Mouse (Mus musculus) liver, embryonic 14.5 days (tissue): ENCODE data around the gene Bola2. TPM values are rescaled to one million over a fixed set of nuclear protein-coding genes. Genes with fewer than 3 reads are reported as not detected.
"Not testable (repeated sequence)": the region's sequence is repeated elsewhere in the genome, so short reads cannot be mapped to it uniquely, and the experiment has no call there.

ENCODE experiments used
- ATAC-seq: fragments of 200-750 bp; cut with Nextera tagmentation; 2 replicates; pipeline ENCODE4 v1.8.0; 2017; ENCODE audit warnings: moderate number of reproducible peaks, mild to moderate bottlenecking, moderate library complexity; ENCODE audit not compliant: insufficient read depth
- DNase-seq, 3 experiments: peaks; one replicate each; pipeline ENCODE4 v3.0.0-alpha.2; 2012 to 2013; ENCODE audit warnings: low read depth in 3 of 3, low spot score in 3 of 3
- H3K27ac ChIP-seq: fragments of 300-500 bp; sonication (generic); 2 replicates; pipeline ENCODE4 v1.5.1; 2014; ENCODE audit warnings: moderate library complexity, mild to moderate bottlenecking, control low read depth, inconsistent platforms
- H3K27me3 ChIP-seq: fragments of 300-500 bp; sonication (generic); 2 replicates; pipeline ENCODE4 v1.6.1; 2014; ENCODE audit warnings: mild to moderate bottlenecking, low read length, moderate library complexity; ENCODE audit not compliant: control insufficient read depth, insufficient read depth
- H3K36me3 ChIP-seq: fragments of 300-500 bp; sonication (generic); replicated peaks from 2 replicates; pipeline ENCODE4 v1.6.1; 2014; ENCODE audit warnings: low read depth; ENCODE audit not compliant: control insufficient read depth, insufficient read depth
- H3K4me1 ChIP-seq, 2 experiments: fragments of 200-500 bp in 1 of 2; fragments of 300-500 bp in 1 of 2; sonication (generic) in 1 of 2; replicated peaks; 2 replicates each; pipeline ENCODE4 v1.6.1; 2012 to 2014; ENCODE audit warnings: antibody characterized with exemption in 1 of 2, inconsistent platforms in 1 of 2, low read length in 1 of 2; ENCODE audit not compliant: control insufficient read depth in 2 of 2, insufficient read depth in 2 of 2
- H3K4me2 ChIP-seq: fragments of 300-500 bp; sonication (generic); 2 replicates; pipeline ENCODE4 v1.6.1; 2014; ENCODE audit warnings: low read depth, mild to moderate bottlenecking, control low read depth, moderate library complexity
- H3K4me3 ChIP-seq, 2 experiments: fragments of 200-500 bp in 1 of 2; fragments of 300-500 bp in 1 of 2; sonication (generic) in 1 of 2; 2 replicates each; pipeline ENCODE4 v1.5.1; 2012 to 2014; ENCODE audit warnings: low read depth in 2 of 2, low read length in 2 of 2, mild to moderate bottlenecking in 2 of 2, control low read depth in 1 of 2, inconsistent platforms in 1 of 2, moderate library complexity in 1 of 2; ENCODE audit not compliant: insufficient read depth in 1 of 2
- H3K9ac ChIP-seq: fragments of 300-500 bp; sonication (generic); replicated peaks from 2 replicates; pipeline ENCODE4 v1.6.1; 2014; ENCODE audit warnings: mild to moderate bottlenecking, control low read depth, moderate library complexity
- H3K9me3 ChIP-seq: fragments of 300-500 bp; sonication (generic); 2 replicates; pipeline ENCODE4 v1.6.1; 2016; ENCODE audit warnings: low read length, mixed read lengths; ENCODE audit not compliant: control insufficient read depth
- CTCF ChIP-seq: IDR thresholded peaks from 2 replicates; pipeline ENCODE4 v1.5.1; 2016; ENCODE audit warnings: antibody characterized with exemption, low read depth, control low read depth
- EP300 ChIP-seq: IDR thresholded peaks from 2 replicates; pipeline ENCODE4 v1.6.1; 2016; ENCODE audit warnings: antibody characterized with exemption, low read depth
- WGBS: fragments of 180-500 bp; shearing (Covaris S2); extraction: QIAGEN DNeasy Blood & Tissue Kit; methylation state at CpG from one replicate; pipeline ENCODE4 v1.1.7; 2014; ENCODE audit not compliant: insufficient replicate concordance; 5-methylcytosine and 5-hydroxymethylcytosine counted together
- polyA plus RNA-seq, 2 experiments: library from polyadenylated mRNA; depleted of rRNA in 1 of 2; stranded (reverse) in 1 of 2; unstranded in 1 of 2; fragments of >200 nt; fragmentation: Nextera tagmentation in 1 of 2; extraction: Ambion mirVana in 1 of 2; gene quantifications; 2 replicates each; pipeline versions ENCODE4 v1.2.1 to v1.2.3; 2012 to 2014

Gene Bola2
- polyA plus RNA-seq, 2 experiments: 35.8 to 111 TPM

DNA sequence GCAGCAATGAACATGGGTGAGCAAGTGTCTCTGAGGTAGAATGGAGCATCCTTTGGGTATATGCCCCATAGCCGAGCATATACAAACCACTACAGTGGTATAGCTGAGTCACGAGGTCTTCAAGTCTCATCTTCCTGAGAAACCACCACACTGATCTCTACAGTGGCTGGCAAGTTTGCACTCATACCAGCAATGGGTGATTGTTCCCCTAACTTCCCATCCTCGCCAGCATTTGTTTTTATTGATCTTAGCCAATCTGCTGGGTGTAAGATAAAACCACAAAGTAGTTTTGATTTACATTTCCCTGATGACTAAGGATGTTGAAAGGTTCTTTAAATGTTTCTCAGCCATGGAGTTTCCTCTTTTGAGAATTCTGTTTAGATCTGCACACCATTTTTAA, 29.9 kb downstream of the Bola2 start:
- Histone ChIP-seq H3K27me3 (no peaks in the 10 kb centered on the region), H3K9ac (no peak overlapping the region), H3K27ac (no peak overlapping the region), H3K4me1 (no peaks in the 10 kb centered on the region), H3K9me3 (no peaks in the 10 kb centered on the region), H3K4me3 (no peak overlapping the region), H3K4me2 (no peak overlapping the region), H3K36me3 (no peaks in the 10 kb centered on the region)
- no peak for ATAC-seq
- 22% methylated on average over 3 of the region's 3 CpGs for WGBS
- no peak for DNase-seq
- no peak for TF ChIP-seq CTCF
- TF ChIP-seq EP300: no peak

- TF ChIP-seq CTCF (no peak), EP300 (no peak)
- DNase-seq (no peak), ATAC-seq (no peak)
- H3K36me3 ChIP-seq: no peaks in the 10 kb centered on the region
- peaks cover 0 to 2% of the 10 kb centered on the region in 2 experiments; a peak in 1 of 4 replicates for H3K4me1 ChIP-seq
- H3K27ac ChIP-seq: no peak overlapping the region
- H3K9ac ChIP-seq: no peak overlapping the region
- no peaks in the 10 kb centered on the region for H3K27me3 ChIP-seq
- WGBS: 33% methylated on average over 5 of the region's 5 CpGs
- H3K9me3 ChIP-seq: no peaks in the 10 kb centered on the region
- H3K4me2 ChIP-seq: no peak overlapping the region
- H3K4me3 ChIP-seq: no peak overlapping the region
Observed at GRCm38 (mm10) chr7:126725667-126726066, 30.5 kb downstream of the Bola2 start.

DNA sequence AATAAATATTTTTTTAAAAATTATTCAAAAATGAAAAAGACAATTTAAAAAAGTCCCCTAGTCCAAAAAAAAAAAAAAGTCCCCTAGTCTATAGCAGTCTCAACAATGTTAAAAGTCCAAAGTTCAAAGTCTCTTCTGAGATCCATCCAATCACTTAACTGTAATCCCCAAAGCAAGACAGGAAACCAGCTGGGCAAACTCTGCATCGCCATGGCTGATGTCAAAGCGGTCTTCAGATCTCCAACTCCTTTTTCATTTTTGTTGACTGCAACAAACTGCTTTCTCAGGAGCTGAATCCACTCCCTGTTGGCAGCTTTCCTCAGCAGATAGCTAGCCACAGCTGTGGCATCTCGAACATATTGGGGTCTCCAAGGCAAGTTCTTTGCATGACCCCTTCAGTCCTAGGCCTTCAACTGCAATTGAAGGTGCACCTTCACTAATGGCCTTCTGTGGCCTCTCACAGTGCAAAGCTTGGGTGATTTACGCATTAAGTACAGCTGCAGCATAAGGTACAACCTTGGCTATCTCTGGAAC, 35.1 kb downstream of the Bola2 start:
- H3K27me3 ChIP-seq, H3K27ac ChIP-seq, H3K4me2 ChIP-seq, ATAC-seq, H3K4me1 ChIP-seq, H3K4me3 ChIP-seq, H3K36me3 ChIP-seq, H3K9me3 ChIP-seq, DNase-seq, H3K9ac ChIP-seq: not testable (repeated sequence)
- 49% methylated on average over 4 of the region's 4 CpGs for WGBS

DNA sequence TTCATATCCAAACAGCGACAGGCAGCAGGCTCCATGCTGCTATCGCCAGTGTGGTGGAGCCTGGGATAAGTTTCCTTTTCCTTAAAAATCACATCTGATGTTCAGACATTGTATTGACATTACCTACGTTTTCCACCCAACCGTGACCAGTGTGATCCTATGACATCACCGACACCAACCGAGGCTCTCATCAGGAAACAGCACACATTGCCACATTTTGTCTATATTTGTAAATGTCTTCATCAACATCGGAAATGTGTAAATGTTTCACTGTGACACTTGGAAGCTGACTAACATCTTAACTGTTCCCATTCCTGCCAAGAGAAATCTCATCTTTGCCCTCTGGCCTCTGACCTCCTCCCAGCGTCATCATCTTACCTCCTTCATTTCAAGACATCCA, 40.9 kb downstream of the Bola2 start:
- 70% methylated on average over 8 of the region's 8 CpGs for WGBS
- H3K27me3 ChIP-seq: no peaks in the 10 kb centered on the region
- H3K9me3 ChIP-seq: no peaks in the 10 kb centered on the region
- ATAC-seq (no peak), DNase-seq (no peak)
- H3K4me1 ChIP-seq: no peaks in the 10 kb centered on the region
- H3K36me3 ChIP-seq: no peaks in the 10 kb centered on the region
- no peak overlapping the region for H3K27ac ChIP-seq
- H3K4me3 ChIP-seq: no peak overlapping the region
- no peak overlapping the region for H3K4me2 ChIP-seq
- H3K9ac ChIP-seq: no peak overlapping the region
- no peak for TF ChIP-seq EP300
- no peak for TF ChIP-seq CTCF

DNA sequence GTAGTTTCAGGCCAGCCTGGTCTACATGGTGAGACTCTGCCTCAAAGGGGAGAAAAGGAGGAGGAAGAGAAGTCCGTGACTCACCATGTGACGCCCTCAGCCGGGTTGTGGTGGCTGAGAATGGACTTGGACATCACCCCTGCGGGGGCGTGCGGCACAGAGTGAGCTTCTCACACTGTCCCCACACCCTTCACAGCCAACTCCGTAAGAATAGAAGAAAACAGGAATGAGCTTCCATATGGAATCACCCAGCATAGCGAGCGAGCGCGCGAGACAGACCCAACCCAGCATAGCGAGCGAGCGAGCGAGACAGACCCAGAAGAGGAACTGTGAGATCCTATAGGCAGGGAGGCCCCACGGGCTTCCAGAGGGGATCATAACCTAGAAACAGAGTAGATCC, 44.4 kb downstream of the Bola2 start:
- Histone ChIP-seq H3K4me3 (no peak overlapping the region), H3K27ac (no peak overlapping the region), H3K36me3 (no peaks in the 10 kb centered on the region), H3K4me2 (no peak overlapping the region), H3K27me3 (no peaks in the 10 kb centered on the region), H3K4me1 (no peaks in the 10 kb centered on the region), H3K9ac (no peak overlapping the region), H3K9me3 (no peaks in the 10 kb centered on the region)
- ATAC-seq: no peak
- no peak for DNase-seq
- TF ChIP-seq EP300 (no peak), CTCF (no peak)
- 74% methylated on average over 17 of the region's 17 CpGs for WGBS
